Mouse (Mus musculus): ENCODE data around the gene Cpn1.

Gene Cpn1

GRCm38 (mm10) chr19:43981992-43982391, 4.4 kb downstream of the Cpn1 start:
- peak; percentile 16 for DNase-seq (ENCODE audit: low read depth)

DNA sequence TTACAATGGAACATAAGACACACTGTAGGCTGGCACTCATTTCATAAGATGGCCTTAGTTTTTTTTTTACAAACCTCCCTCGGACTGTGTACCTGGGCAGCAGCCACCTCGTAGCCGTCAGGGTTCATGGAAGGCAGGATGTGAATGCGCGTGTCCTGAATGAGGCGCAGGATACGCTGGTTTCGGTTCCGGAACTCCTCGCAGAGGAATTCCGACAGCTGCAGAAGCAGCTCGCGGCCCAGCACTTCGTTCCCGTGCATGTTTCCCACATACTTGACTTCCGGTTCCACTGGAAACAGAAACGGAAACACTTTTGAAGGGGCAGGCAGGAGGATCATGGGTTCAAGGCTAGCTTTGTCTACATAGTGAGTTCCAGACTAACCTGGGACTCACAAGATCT, 5.6 kb downstream of the Cpn1 start:
- DNase-seq (ENCODE audit: low read depth) = no peak

DNA sequence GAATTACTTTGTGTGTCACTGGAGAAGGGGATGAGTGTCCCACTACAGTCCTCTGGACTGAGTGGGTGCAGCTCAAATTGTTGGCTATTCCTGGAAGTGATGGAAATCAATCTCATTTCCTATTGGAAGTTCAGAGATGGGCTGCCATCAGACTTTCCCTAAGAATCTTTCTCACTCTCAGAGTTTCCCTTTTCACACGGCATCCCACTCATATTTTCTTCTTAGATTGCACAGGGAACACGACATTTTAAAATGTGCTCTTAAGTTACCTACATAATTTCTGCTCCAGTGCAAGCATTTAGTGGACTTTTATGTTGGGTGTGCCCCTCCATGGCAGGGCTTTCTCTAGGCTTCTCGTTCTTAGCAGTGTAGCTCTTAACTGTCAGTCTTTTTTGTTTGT, 8.6 kb downstream of the Cpn1 start:
- no peak for DNase-seq (ENCODE audit: low read depth)

DNA sequence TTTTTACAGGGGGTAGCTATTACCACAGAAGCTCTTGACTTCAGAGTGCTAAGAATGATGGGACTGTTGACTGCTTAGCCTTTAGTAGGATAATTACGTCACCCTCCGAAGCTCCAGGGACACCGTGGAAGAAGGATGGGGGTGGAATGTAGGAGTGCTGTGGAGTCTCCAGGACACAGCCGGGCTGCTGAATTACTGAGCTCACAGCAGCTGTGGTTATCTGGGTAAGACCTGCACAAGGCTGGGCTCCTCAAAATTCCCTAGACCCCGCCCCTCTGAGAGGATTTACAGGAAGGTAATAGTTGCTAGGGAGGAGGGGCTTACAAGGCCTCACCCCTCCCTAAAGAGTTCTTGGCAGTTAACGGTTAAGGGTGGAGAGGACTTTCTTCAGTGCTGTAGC, 9.7 kb downstream of the Cpn1 start:
- DNase-seq (ENCODE audit: low read depth) = no peak

GRCm38 (mm10) chr19:43974221-43974620, 12.1 kb downstream of the Cpn1 start:
- DNase-seq (ENCODE audit: low read depth) = no peak

DNA sequence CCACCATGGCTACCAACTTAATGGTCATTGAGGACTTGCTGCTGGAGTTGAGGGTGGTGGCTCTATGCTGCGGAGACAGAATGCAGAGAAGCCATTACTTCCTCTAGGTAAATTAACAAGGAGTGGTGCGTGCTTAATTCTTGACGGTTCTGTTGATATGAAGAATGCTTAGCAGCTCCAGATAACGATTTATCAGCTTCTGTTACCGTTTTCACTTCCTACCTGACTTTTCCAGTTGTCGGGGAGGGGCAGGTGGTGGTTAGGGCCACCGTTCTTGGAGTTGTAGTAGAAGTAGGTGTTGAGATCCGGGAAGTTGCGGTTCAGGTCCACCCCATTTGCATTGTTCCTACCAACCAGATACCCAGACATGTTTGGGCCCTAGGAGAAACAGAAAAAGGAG, 12.6 kb downstream of the Cpn1 start:
- no peak for DNase-seq (ENCODE audit: low read depth)

- DNase-seq (ENCODE audit: low read depth) = no peak
Observed at GRCm38 (mm10) chr19:43972129-43972528, 14.2 kb downstream of the Cpn1 start.

DNA sequence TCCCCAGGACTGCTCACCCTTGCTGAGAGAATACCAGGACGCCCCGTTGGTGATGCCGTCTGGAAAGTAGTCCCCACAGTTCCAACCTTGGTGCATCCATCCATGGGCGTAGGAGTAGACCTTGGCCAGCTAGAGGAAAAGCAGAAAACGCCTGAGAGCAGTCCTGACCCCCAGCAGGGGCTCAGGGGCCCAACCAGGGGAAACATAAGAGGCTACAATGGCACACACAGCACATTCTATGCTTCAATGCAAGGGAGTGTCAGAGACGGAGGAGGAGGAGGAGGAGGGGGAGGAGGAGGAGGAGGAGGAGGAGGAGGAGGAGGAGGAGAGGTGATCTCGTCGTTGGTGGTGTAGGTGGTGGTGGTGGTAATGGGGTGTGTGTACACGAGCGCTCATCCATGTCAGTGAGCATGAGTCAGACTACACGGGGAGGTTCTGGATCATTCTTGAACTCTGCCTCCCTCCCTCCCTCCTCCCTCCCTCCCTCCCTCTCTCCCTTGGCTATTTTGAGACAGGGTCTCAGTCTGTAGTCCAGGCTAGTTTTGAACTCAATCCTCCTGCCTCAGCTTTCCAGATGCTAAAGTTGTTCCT, 17.8 kb downstream of the Cpn1 start:
- DNase-seq (ENCODE audit: low read depth) = no peak

GRCm38 (mm10) chr19:43966481-43966880, 19.9 kb downstream of the Cpn1 start:
- DNase-seq (ENCODE audit: low read depth) = no peak

DNA sequence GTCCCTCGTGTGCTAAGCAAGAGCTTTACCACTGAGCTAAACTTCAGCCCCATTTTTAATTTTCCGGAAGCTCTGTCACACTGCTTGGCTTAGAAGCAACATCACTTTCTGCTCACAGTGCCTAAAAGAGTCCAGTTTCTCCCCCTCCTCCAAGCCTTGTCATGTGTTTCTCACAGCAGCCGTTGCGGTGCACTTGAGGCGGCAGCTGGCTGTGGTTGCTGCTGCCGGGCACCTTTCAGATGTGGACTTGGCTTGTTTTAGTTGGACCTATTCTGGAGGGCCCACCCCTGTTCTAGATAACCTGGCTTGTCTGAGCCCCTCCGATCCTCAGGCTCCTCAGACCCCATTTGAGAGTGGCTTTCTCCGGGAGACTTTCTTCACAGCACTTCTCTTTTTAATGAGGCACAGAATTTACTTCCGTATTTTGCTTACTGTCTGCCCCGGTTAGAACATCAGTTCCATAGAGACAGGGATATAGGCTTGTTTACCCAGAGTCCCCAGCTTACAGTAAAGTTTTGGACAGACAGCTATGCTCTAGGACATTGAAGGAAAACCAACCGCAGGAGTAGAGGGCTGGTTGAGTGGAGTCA, 20.8 kb downstream of the Cpn1 start:
- DNase-seq (ENCODE audit: low read depth) = no peak

DNA sequence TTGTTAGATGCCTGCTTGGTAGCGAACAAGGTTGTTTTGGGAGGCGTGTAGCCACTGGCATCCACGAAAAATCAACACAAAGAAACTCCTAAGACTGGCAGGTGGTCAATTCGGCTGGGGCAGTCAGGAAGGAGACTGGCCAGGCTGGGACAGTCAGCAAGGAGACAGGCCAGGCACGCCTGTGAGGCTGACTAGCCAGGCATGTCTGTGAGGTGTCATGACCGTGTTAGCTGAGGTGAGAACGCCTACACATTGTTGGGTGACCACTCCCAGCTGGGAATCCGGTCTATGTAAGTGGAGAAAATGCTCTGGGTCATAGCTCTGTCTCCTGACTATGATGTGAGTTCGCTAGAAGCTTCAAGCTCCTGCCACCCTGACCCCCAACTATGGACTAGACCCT, 23.6 kb downstream of the Cpn1 start:
- DNase-seq (ENCODE audit: low read depth) = no peak

DNA sequence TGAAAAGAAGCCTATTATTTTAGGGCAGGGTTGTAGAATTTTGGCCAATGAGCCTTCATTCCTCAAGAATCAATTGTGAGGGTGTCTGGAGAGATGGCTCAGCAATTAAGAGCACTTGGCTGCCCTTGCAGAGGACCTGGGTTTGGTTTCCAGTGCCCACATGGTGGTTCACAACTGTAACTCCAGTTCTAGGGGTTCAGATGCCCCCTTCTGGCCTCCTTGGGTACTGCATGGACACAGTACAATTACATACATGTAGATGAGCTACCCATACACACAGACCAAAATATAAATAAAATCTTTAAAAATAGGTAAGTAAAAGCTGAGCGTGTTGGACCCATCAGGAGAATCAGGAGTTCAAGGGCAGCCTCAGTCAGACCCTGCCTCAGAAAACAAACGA, 25.2 kb downstream of the Cpn1 start:
- DNase-seq (ENCODE audit: low read depth) = peak; percentile 53

- DNase-seq (ENCODE audit: low read depth) = no peak
Observed at GRCm38 (mm10) chr19:43960014-43960413, 26.3 kb downstream of the Cpn1 start.

DNA sequence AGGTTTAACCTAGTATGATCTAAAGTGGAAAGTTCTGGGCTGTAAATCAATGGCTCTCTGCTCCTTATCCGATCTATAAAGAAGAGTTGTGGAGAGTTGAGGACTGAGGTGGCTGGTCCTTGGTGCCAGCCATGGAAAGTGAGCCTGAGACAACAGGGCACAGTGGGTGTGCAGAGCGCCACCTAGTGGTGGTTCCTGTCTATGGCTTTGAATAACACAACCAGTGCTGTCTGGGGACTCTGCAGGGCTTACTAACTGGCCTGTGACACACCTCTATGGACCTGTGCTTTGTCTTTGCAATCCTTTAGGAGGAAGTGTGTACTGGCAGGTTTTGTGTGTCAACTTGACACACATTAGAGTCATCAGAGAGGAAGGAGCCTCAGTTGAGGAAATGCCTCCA, 27.2 kb downstream of the Cpn1 start:
- peak; percentile 71 for DNase-seq (ENCODE audit: low read depth)

DNA sequence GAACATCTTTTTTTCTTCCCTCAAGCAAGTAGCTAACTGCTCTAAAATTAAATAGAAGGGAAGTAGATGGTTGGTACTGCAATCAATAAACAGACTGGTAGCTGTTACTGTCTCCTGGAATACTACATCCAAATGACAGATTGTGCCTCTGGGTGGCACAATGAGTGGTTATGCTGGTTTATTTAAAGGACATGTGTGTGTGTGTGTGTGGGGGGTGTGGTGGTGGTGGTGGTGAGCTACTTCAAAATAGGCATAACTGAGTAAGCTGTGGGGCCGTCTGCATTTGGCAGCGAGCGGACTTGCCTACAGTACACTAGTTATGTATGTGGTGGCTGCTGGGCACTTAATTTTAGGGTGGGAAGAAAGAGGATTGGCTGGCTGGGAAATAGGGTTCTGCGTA, 28.5 kb downstream of the Cpn1 start:
- DNase-seq (ENCODE audit: low read depth) = no peak

- no peak for DNase-seq (ENCODE audit: low read depth)
Observed at GRCm38 (mm10) chr19:43957402-43957801, 29.0 kb downstream of the Cpn1 start.

- DNase-seq (ENCODE audit: low read depth) = no peak
Observed at GRCm38 (mm10) chr19:43955266-43955665, 31.1 kb downstream of the Cpn1 start.

DNA sequence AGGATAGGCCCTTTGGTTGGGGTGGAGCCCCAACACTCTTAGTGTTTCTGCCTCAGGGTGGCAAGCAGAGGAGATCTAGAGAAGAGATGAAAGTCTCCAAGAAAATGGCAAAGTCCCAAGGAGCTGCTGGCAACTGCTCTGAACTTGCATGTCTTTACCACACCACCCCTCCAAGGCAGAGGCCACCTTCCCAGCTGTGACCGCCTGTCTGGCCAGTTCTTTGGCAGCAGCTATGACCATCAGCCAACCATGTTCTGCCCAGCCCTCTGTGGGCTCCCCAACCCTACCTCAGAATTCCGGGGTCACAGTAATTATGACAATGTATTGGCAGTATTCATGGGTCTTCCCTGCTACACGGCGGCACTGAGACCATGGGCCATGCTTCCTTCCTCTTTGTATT, 31.5 kb downstream of the Cpn1 start:
- no peak for DNase-seq (ENCODE audit: low read depth)

DNA sequence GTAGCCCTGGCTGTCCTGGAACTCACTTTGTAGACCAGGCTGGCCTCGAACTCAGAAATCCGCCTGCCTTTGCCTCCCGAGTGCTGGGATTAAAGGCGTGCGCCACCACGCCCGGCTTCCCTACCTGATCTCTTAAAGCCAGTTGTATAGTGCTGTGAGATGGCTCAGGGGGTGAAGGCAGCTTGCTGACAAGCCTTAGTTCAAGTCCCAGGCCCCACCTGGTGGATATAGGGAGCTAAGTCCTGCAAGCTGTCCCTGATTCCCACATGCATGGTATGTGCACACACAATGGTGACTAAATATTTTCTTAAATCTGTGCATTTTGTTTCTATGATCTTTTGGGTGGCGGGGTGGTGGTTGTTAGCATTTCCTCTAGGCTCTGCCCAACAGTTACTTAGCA, 33.4 kb downstream of the Cpn1 start:
- DNase-seq (ENCODE audit: low read depth) = peak; percentile 29

- DNase-seq (ENCODE audit: low read depth) = no peak
Observed at GRCm38 (mm10) chr19:43949111-43949810, 37.1 kb downstream of the Cpn1 start.

GRCm38 (mm10) chr19:43944566-43944965, 41.8 kb downstream of the Cpn1 start:
- DNase-seq (ENCODE audit: low read depth) = no peak

DNA sequence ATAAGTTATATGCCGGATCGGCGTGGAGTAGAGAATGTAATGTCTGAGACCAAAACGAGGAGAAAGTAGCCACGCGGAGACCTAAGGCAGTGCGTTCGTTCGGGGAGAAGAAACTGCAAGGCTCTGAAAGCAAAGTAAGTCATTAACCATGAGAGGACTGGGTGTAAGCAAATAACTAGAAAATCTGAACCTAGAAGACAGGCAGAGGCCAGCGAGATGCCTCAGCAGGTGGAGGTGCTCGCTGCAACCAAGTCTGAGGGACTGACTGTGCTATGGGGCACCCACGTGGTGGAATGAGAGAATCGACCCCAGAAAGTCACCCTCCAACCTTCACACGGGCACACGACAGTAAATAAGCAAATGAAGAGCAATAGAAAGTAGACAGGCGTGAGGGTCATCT, 43.3 kb downstream of the Cpn1 start:
- DNase-seq (ENCODE audit: low read depth) = no peak

DNA sequence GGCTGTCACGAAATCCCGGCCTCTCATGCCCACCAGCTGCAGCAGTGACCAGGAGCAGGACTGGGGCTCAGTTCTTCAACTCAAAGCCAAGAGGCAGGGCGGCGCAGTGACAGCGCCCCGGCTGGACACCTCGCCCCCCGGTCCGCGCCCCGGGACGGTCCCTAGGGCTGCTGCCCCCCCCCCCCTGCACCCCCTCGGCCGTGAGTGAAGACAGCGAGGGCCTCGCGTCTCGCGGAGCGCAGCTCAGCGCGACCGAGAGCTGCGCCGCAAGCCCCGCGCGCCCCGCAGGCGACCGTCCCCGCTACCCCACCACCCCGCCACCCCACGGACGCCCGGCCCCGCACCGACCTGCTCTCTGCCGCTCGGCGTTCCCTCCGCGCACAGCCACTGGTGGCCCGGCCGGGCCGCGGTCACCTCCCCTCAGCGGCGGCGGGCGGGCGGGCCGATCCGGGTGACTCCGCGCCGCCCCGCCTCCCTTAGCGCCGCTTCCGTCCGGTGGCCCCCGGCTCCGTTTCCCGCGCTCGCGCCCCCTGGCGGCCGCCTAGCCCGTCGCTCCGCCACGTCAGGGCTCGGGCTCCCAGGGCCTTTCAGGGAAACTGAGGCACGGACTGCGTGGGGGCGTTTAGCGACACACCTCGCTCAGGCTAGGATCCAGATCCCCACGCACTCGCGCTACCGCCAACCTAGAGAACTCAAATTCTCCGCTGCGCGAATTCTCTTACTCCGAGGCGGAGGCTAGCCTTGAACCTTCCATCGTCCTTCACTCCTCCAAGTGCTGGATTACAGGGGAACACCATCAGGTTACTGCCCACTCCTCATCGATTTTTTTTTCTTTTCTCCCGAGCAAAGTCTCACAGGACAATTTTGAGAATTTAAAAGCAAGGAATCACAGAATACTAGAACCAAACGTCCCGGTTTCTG, 46.3 kb downstream of the Cpn1 start, which contains the start of gene Dnmbp:
TSS of gene Dnmbp (minus strand) at position 423 of the 921 bp plus-strand sequence.
- peak; percentile 57 for DNase-seq (ENCODE audit: low read depth)

Data from 416B (cell line).